11 mouse cellular contexts compared by ENCODE assay signal in the genomic region with DNA sequence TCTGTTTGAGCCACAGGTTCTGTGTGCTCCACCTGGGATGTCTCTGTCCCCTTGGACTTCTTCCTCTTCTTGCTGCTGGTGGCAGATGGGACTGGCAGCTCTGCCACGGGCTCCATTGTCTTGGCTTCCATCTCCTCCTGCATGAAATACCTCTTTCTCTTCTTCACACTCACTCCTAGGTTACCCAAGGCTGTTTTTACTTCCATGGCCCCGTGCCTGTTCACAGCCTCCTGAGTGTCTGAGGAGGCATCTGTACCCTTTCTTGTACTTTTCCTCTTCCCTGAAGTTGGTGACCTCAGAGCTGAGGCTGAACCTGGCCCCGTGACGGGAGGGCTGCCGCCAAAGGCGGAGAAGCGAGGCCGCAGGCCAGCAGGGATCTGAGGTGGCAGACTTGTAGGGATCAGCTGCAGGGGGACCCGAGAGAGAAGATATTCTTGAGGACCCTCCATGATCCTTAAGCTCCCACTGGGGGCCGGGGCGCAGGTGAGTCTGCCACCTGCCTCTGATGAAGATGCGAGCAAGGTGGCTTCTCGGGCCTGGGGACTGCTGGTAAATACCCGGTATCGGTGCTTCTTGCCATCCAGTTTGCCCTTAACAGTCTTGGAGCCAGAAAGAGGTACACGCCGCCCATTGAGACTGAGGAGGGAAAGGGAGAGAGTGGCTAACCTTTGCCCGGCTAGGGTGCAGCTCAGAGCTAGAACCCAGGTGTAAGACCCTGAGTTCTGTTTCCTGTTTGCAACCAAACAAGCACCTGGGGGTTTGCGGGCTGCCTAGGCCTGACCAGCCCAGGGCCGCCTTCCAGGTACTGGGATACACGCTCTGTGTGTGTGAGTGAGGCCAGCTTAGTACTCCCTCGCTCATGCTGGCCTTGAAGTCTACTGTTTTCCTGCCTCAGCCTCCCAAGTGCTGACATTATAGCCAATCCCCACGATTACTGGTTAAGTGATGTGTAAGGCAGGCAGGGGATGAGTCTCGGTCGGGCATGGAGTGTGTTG. TPM values are rescaled to one million over a fixed set of nuclear protein-coding genes. Genes with fewer than 3 reads are reported as not detected.
A peak's percentile ranks its signal among the peaks of the same experiment; 100 is the strongest.
DNase-seq lines count a peak whose midpoint lies in the region; ATAC-seq lines count a peak whose summit lies in the region.
"Had no signal": no experiment of that assay in that cellular context is flagged by ENCODE, and none has a peak within 500 bp of the region (broad histone marks: within the 10 kb centered on the region; RNA-seq: fewer than 3 reads in every experiment).

No protein-coding gene starts in this region.

- H3K36me3 ChIP-seq in lung, embryonic 15.5 days: peaks cover 33% of the 10 kb centered on the region
- peaks cover 49% of the 10 kb centered on the region for H3K36me3 ChIP-seq in forebrain, embryonic 13.5 days (ENCODE audit: poor library complexity, severe bottlenecking)
- H3K36me3 ChIP-seq in liver, embryonic 12.5 days: peaks cover 49% of the 10 kb centered on the region
- peaks cover 10% of the 10 kb centered on the region for H3K36me3 ChIP-seq in stomach, embryonic 15.5 days

- H3K4me3 ChIP-seq in lung, embryonic 15.5 days: peak overlapping the region; percentile 65
- peak overlapping the region; percentile 64; the same call in 1 of the 2 replicates for H3K4me3 ChIP-seq in forebrain, embryonic 13.5 days
- H3K4me3 ChIP-seq in liver, embryonic 12.5 days: peak overlapping the region; percentile 72
- H3K4me3 ChIP-seq in stomach, embryonic 15.5 days (replicated peaks): peak overlapping the region; percentile 82

- peak overlapping the region; percentile 97 for H3K4me2 ChIP-seq in lung, embryonic 15.5 days
- H3K4me2 ChIP-seq in forebrain, embryonic 13.5 days: peak overlapping the region; percentile 99
- peak overlapping the region; percentile 100 for H3K4me2 ChIP-seq in liver, embryonic 12.5 days
- peak overlapping the region; percentile 97 for H3K4me2 ChIP-seq in stomach, embryonic 15.5 days

- no peak overlapping the region for H3K27ac ChIP-seq in lung, embryonic 15.5 days
- H3K27ac ChIP-seq in forebrain, embryonic 13.5 days: no peak overlapping the region
- no peak overlapping the region for H3K27ac ChIP-seq in liver, embryonic 12.5 days
- no peak overlapping the region for H3K27ac ChIP-seq in stomach, embryonic 15.5 days

- no peak for DNase-seq in lung, postnatal 25 days (ENCODE audit: low spot score)
- no peak for DNase-seq in adipocyte (ENCODE audit: low spot score)
- no peak for DNase-seq in cerebellum, postnatal 36 days
- no peak for DNase-seq in adrenal gland, adult 2 months
- DNase-seq: kidney, postnatal 25 days; thymus, postnatal 4 days had no signal

- H3K4me1 ChIP-seq in lung, embryonic 15.5 days: peaks cover 32% of the 10 kb centered on the region
- H3K4me1 ChIP-seq in forebrain, embryonic 13.5 days: peaks cover 34% of the 10 kb centered on the region
- peaks cover 53% of the 10 kb centered on the region for H3K4me1 ChIP-seq in liver, embryonic 12.5 days
- peaks cover 29% of the 10 kb centered on the region for H3K4me1 ChIP-seq in stomach, embryonic 15.5 days

- 88% methylated on average over 25 of the region's 25 CpGs for WGBS in lung, embryonic 15.5 days
- WGBS in forebrain, embryonic 13.5 days: 91% methylated on average over 25 of the region's 25 CpGs
- 83% methylated on average over 25 of the region's 25 CpGs for WGBS in liver, embryonic 12.5 days (ENCODE audit: insufficient replicate concordance)
- 87% methylated on average over 25 of the region's 25 CpGs for WGBS in stomach, embryonic 15.5 days

- no peaks in the 10 kb centered on the region for H3K9me3 ChIP-seq in lung, embryonic 15.5 days
- no peaks in the 10 kb centered on the region for H3K9me3 ChIP-seq in forebrain, embryonic 13.5 days (replicated peaks)
- H3K9me3 ChIP-seq in liver, embryonic 12.5 days (replicated peaks): no peaks in the 10 kb centered on the region
- no peaks in the 10 kb centered on the region for H3K9me3 ChIP-seq in stomach, embryonic 15.5 days

- ATAC-seq in lung, embryonic 15.5 days (ENCODE audit: borderline replicate concordance, extremely low read depth, low FRiP score, low TSS enrichment): no peak
- no peak for ATAC-seq in forebrain, embryonic 13.5 days
- ATAC-seq in liver, embryonic 12.5 days: no peak
- ATAC-seq in stomach, embryonic 15.5 days (ENCODE audit: insufficient read depth, low FRiP score, low read depth): no peak

- H3K9ac ChIP-seq in lung, embryonic 15.5 days: no peak overlapping the region
- peak overlapping the region; percentile 73 for H3K9ac ChIP-seq in forebrain, embryonic 13.5 days
- H3K9ac ChIP-seq in liver, embryonic 12.5 days: peak overlapping the region; percentile 77; the same call in 1 of the 2 replicates
- H3K9ac ChIP-seq in stomach, embryonic 15.5 days: no peak overlapping the region

- no peaks in the 10 kb centered on the region for H3K27me3 ChIP-seq in lung, embryonic 15.5 days
- no peaks in the 10 kb centered on the region for H3K27me3 ChIP-seq in forebrain, embryonic 13.5 days
- peaks cover 3% of the 10 kb centered on the region; the same call in 1 of the 2 replicates for H3K27me3 ChIP-seq in liver, embryonic 12.5 days (replicated peaks)
- no peaks in the 10 kb centered on the region for H3K27me3 ChIP-seq in stomach, embryonic 15.5 days (replicated peaks)

RNA-seq across cellular contexts. Expression of gene Cd3eap, which starts 1.6 kb away (rescaled TPM):
- polyA plus RNA-seq in lung, embryonic 15.5 days (2015; fragmentation: Nextera tagmentation; extraction: Ambion mirVana): 20.1 and 21.7 TPM in 2 replicates
- polyA plus RNA-seq in forebrain, embryonic 13.5 days (2015; fragmentation: Nextera tagmentation; extraction: Ambion mirVana): 21.4 and 23.2 TPM in 2 replicates
- polyA plus RNA-seq in liver, embryonic 12.5 days (2016; fragmentation: Nextera tagmentation; extraction: Ambion mirVana): 19.5 and 19.9 TPM in 2 replicates
- polyA plus RNA-seq in stomach, embryonic 15.5 days (2015; fragmentation: Nextera tagmentation; extraction: Ambion mirVana): 24.9 and 26.1 TPM in 2 replicates
- total RNA-seq in adrenal gland, adult 2 months (2021): 10 to 100 TPM; 13.2 to 13.3 TPM
- polyA plus RNA-seq in adrenal gland, adult 2 months (2012; rRNA removed): 12.3 and 21.5 TPM in 2 replicates

RNA-seq across cellular contexts. Expression of gene Ppp1r13l, which starts 1.9 kb away (rescaled TPM):
- 6.3 and 6.8 TPM in 2 replicates for polyA plus RNA-seq in lung, embryonic 15.5 days (2015; fragmentation: Nextera tagmentation; extraction: Ambion mirVana)
- polyA plus RNA-seq in forebrain, embryonic 13.5 days (2015; fragmentation: Nextera tagmentation; extraction: Ambion mirVana): 3.6 and 4.1 TPM in 2 replicates
- polyA plus RNA-seq in liver, embryonic 12.5 days (2016; fragmentation: Nextera tagmentation; extraction: Ambion mirVana): 1.7 and 1.9 TPM in 2 replicates
- polyA plus RNA-seq in stomach, embryonic 15.5 days (2015; fragmentation: Nextera tagmentation; extraction: Ambion mirVana): 7.8 and 8.9 TPM in 2 replicates
- 1 to 10 TPM; 6.5 to 8.3 TPM for total RNA-seq in adrenal gland, adult 2 months (2021)
- polyA plus RNA-seq in adrenal gland, adult 2 months (2012; rRNA removed): 16.9 and 20.2 TPM in 2 replicates

RNA-seq across cellular contexts. Expression of gene Ercc1, which starts 13.1 kb away (rescaled TPM):
- polyA plus RNA-seq in lung, embryonic 15.5 days (2015; fragmentation: Nextera tagmentation; extraction: Ambion mirVana): 86.4 and 88.6 TPM in 2 replicates
- polyA plus RNA-seq in forebrain, embryonic 13.5 days (2015; fragmentation: Nextera tagmentation; extraction: Ambion mirVana): 88.0 and 96.4 TPM in 2 replicates
- polyA plus RNA-seq in liver, embryonic 12.5 days (2016; fragmentation: Nextera tagmentation; extraction: Ambion mirVana): 25.8 and 31.5 TPM in 2 replicates
- 63.7 and 66.5 TPM in 2 replicates for polyA plus RNA-seq in stomach, embryonic 15.5 days (2015; fragmentation: Nextera tagmentation; extraction: Ambion mirVana)
- total RNA-seq in adrenal gland, adult 2 months (2021): 10 to 100 TPM; 36.5 to 40.8 TPM
- polyA plus RNA-seq in adrenal gland, adult 2 months (2012; rRNA removed): 36.3 and 37.8 TPM in 2 replicates

RNA-seq across cellular contexts. Expression of gene Ercc2, which starts 24.1 kb away (rescaled TPM):
- polyA plus RNA-seq in lung, embryonic 15.5 days (2015; fragmentation: Nextera tagmentation; extraction: Ambion mirVana): 14.4 and 15.7 TPM in 2 replicates
- 20.4 and 24.9 TPM in 2 replicates for polyA plus RNA-seq in forebrain, embryonic 13.5 days (2015; fragmentation: Nextera tagmentation; extraction: Ambion mirVana)
- polyA plus RNA-seq in liver, embryonic 12.5 days (2016; fragmentation: Nextera tagmentation; extraction: Ambion mirVana): 9.9 and 10.9 TPM in 2 replicates
- 13.5 and 14.8 TPM in 2 replicates for polyA plus RNA-seq in stomach, embryonic 15.5 days (2015; fragmentation: Nextera tagmentation; extraction: Ambion mirVana)
- total RNA-seq in adrenal gland, adult 2 months (2021): 10 to 100 TPM; 21.7 to 25.5 TPM
- 92.3 and 94.7 TPM in 2 replicates for polyA plus RNA-seq in adrenal gland, adult 2 months (2012; rRNA removed)

RNA-seq across cellular contexts. Expression of gene Klc3, which starts 46.2 kb away (rescaled TPM):
- 13.3 and 18.4 TPM in 2 replicates for polyA plus RNA-seq in lung, embryonic 15.5 days (2015; fragmentation: Nextera tagmentation; extraction: Ambion mirVana)
- polyA plus RNA-seq in forebrain, embryonic 13.5 days (2015; fragmentation: Nextera tagmentation; extraction: Ambion mirVana): 1.5 and 2.6 TPM in 2 replicates
- 0.58 and 1.2 TPM in 2 replicates for polyA plus RNA-seq in liver, embryonic 12.5 days (2016; fragmentation: Nextera tagmentation; extraction: Ambion mirVana)
- 9.7 and 10.4 TPM in 2 replicates for polyA plus RNA-seq in stomach, embryonic 15.5 days (2015; fragmentation: Nextera tagmentation; extraction: Ambion mirVana)
- 1 to 10 TPM in 1 of 2 experiments, under 1 TPM in 1; 0.98 to 5.2 TPM for total RNA-seq in adrenal gland, adult 2 months (2021)
- polyA plus RNA-seq in adrenal gland, adult 2 months (2012; rRNA removed): 1.3 and 3.7 TPM in 2 replicates
- total RNA-seq: common myeloid progenitor, adult 5-6 weeks had no signal

Comparison
In these comparisons a context has a peak if more than half of its experiments do, and no peak if none do; other contexts are left out.
1. H3K9ac ChIP-seq: peak in forebrain, embryonic 13.5 days (single experiment) and liver, embryonic 12.5 days (single experiment); none in lung, embryonic 15.5 days (single experiment) and stomach, embryonic 15.5 days (single experiment).
2. Peak in every context shown above with its lines, with median percentiles within 50 percentile points of each other: H3K4me2 ChIP-seq and H3K4me3 ChIP-seq.